Mouse (Mus musculus): ENCODE measurements around the gene Rsph6a.

DNA sequence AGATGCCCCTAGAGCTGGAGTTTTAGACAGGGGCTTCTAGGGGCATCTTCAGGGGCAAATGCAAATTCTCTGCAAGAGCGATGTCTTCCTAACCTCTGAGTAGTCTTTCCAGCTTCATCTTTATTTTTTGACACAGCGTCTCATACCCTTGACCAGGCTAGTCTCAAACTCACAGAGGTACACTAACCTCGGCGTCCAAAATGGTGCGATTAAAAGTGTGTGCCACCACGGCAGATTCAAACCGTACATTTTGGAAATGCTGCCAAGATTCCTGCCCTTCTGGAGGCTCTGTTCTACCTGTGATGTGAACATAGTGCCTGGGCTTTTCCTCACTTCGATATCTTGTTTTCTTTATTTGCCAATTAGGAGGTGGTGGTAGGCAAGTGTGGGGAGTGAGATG lies 64.6 kb downstream of the Rsph6a start:
- no peak for TF ChIP-seq CTCF (IDR thresholded peaks at IDR 0.05; ENCODE audit: low read depth)
- no peak for TF ChIP-seq EP300 (optimal IDR thresholded peaks at IDR 0.05)

Data from stomach, postnatal 0 days (tissue).